Mouse (Mus musculus) gastrocnemius, postnatal 4 days (tissue): ENCODE measurements around the gene Gipc2. TPM values are rescaled to one million over a fixed set of nuclear protein-coding genes. Genes with fewer than 3 reads are reported as not detected.

Source experiments
- DNase-seq, 2 experiments: peaks; one replicate each; pipeline ENCODE4 v3.0.0; 2021 to 2022; ENCODE audit warnings: low spot score in 2 of 2, mixed read lengths in 2 of 2
- total RNA-seq, 2 experiments: library from RNA; stranded (reverse); gene quantifications; 2 replicates each; pipeline ENCODE4 v1.2.3; 2021

Gene Gipc2
- total RNA-seq, 2 experiments from 2014 or later = 0.86 to 1.4 TPM

DNA sequence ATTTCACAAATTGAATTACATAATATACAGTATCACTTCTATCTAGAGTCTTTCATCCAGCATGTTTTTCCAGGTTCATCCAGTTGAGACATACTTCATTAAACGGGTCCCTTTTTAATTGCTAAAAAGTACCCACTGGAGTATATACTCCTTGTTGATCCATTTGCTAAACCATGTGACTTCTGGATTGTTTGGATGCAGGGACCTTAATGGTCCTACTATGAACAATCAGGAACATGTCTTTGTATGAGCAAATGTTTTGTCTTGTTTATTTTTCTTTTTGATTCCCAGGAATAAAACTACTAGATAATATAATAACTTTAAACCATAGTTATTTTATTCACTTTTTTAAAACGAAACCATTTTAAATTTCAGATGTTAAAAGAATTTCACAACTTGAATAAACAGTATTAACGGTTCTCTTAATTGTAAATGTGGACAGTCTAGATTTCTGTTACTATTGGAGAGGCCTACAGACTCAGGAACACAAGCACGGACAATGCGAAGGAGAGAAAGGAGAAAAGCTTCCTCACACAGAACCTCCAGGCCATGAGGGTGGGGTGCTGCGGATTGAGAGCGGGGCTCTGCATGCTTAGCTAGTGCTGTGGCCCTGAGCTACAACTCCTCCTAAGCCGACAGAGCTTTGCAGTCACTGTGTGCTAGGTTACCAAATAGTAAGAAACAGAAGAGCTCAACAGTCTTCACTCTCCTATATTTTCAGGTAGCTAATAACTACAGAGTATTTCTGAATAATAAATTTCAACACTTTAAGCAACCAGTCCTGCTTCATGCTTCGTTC, 24.8 kb upstream of the Gipc2 start:
- DNase-seq = no peak

GRCm38 (mm10) chr3:152189306-152189705, 23.3 kb upstream of the Gipc2 start:
- no peak for DNase-seq

DNA sequence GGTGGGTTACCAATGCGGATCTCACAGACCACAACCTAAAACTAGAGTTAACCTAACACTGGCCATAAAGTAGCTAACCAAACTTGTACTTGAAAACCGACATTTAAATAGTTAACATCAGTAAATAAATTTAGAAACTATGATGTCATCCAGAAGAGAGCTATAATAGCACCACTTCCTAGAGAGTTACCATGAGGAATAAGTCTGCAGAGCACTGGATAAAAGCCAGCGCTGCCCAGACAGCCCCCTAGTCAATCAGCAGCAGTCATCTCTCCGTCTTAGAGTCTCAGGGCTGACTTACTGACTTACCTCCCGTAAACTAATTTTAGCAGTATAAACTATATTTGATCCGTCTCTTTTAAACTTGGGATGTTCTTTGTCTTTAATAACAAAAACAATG, 20.1 kb upstream of the Gipc2 start:
- DNase-seq = no peak

DNA sequence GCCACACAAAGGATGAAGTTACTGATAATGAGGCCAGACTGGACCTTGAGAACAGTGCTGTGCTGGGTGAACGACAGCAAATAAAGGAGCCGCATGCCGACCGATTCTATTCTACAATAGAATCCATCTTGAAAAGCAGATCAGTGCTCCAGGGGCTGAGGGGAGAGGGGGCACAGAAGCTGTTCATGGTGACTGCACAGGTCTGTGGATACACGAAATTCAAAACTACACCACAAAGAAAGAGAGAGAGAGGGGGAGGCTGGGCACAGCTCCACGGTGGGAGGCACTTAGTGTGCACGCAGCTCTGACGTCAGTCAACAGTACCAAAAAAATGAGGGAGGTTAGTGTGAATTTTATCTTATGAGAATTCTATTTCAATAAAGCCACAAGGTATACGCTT, 17.5 kb upstream of the Gipc2 start:
- DNase-seq = no peak

DNA sequence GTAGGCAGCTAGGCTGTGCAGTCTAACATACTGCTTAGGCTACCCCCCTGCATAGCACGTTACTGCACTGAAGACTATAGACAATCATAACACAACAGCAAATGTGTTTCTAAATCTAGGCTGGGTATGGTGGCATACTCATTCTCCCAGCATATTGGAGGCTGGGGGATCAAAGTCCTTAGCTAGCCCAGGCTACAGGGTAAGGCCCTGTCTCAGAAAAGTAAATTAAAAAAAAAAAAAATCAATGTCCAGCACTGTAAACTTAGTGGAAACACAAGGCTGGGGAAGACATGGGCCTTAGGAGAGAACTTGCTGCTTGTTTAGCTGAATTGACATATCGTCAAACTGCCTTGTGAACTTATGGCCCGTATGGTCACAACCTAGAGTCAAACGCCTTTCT, 14.6 kb upstream of the Gipc2 start:
- no peak for DNase-seq

GRCm38 (mm10) chr3:152179285-152179684, 13.3 kb upstream of the Gipc2 start:
- no peak for DNase-seq

- no peak for DNase-seq
Observed at GRCm38 (mm10) chr3:152178816-152179215, 12.8 kb upstream of the Gipc2 start.

GRCm38 (mm10) chr3:152172322-152172935, 6.4 kb upstream of the Gipc2 start:
- DNase-seq = no peak

GRCm38 (mm10) chr3:152171862-152172261, 5.8 kb upstream of the Gipc2 start:
- DNase-seq = no peak

- DNase-seq = no peak
Observed at GRCm38 (mm10) chr3:152171236-152171635, 5.2 kb upstream of the Gipc2 start.

DNA sequence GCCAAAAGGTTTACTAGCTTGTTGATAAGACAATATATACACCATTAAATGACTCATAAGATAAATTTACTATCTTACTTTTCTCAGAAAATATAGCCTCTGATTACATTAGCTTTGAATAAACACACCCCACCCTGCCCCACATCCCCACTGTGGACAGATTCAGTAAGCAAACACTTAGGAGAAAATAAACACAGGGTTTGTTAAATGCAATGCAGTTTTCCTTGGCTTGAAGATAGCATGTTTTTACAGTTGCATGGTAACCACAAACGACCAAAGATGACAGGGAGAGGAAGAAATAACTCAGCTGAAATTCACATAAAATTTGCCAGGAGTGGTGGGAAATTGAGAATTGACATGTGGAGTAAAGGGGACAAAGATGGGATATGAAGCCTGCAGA, 4.4 kb upstream of the Gipc2 start:
- DNase-seq = no peak

DNA sequence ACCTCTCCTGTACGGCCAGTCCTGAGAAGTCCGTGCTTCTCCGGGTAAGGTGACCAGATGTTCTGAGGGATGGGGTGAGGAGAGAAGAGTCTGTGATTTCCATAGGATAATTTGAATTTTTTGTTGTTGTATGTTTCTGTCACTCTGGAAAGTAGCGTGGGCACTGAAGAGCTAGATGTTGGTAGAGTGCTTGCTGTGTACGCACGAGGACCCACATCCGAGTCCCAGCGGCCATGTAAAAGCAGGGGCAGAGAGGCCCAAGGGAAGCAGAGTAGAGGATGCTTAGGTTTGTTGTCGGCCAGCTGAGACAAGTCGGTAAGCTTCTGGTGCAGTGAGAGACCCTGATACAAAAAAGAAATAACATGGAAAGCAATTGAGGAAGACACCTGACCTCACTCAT, 2.0 kb upstream of the Gipc2 start:
- DNase-seq = no peak

- no peak for DNase-seq
Observed at GRCm38 (mm10) chr3:152166699-152167451, 845 bp upstream of the Gipc2 start.

- no peak for DNase-seq
Observed at GRCm38 (mm10) chr3:152165351-152166098, 505 bp downstream of the Gipc2 start.

DNA sequence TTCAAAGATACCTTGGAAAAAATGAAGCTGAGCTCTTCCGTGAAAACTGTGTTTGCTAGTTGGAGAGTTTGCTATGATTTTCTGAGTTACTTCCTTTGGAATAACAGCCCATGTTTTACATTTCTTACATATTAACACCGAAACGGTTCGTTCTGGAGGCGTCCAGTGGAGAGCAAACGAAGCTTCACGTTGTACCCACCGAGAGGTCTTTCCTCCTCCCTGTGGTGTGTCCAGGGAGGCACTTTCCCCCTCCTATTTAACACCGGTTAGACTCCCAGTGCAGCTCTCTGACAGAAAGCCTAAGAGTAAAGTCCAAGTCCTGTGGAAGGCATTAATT, 1.0 kb downstream of the Gipc2 start:
- no peak for DNase-seq

DNA sequence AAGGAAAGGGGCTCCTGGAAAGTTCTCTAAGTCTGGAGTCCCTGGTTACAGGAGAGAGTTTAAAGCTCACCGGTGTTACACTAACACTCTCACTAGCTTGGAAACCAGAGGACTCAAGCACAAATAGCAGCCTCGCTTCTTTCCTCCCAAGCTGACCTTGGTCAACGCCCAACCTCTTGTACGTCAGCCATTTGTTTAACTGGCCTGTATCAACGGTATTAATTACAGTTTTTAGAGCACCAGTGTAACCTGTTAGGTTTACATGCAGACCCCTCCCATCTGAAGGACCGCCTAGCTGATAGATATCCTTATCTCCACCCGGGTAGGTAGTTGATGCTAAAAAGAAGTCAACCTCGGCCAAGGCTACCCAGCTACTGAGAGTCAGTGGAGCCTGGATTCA, 2.7 kb downstream of the Gipc2 start:
- no peak for DNase-seq

- no peak for DNase-seq
Observed at GRCm38 (mm10) chr3:152160607-152161006, 5.4 kb downstream of the Gipc2 start.

DNA sequence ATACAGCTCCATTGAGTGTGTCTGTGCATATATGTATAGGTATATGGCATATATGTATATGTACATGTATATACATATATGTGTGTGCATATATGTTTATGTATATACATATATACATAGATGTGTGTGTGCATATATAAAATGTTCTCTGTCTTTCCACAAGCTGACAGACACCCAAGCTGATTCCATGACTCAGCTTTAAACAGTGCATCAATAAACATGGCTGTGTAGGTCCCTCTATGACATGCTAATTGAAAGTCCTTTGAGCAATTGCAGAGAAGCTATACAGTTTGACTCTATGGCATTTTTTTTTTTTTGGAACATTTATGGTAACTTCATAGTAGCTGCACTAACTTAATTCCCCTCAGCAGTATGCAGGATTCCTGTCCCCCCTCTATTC, 6.7 kb downstream of the Gipc2 start:
- DNase-seq = no peak

- no peak for DNase-seq
Observed at GRCm38 (mm10) chr3:152158344-152159291, 7.4 kb downstream of the Gipc2 start.

DNA sequence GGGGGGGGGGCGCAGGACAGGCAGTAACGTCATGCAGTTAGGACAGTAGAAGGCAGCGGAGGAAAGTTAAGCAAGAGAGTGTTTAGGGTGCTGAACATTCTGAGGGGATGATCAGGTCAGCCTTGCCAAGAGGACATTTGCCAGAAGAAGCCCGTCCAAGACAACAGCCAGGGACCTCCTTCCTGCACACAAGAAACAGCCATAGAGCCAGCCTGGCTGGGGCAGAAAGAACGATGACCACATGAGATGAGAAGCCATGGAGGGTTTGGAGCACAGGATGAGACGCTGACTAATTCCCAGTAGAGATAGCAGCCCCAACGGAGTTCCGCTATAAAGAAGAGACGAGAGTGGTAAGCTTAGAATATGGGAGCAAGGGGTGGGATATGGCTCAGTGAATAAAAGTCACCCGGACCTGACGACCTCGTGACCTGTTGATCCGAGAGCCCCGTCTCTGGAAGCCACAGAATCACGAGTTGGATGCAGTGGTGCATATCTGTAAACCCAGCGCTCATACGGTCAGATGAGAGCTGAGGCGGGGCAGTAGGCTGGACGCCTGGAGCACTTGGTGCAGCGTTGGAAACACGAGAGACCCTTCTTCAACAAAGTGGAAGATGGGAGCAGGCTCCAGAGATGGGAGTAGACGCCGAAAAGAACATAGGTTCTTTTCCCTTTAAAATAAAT, 9.1 kb downstream of the Gipc2 start:
- no peak for DNase-seq
